Mouse (Mus musculus): Measurements from ENCODE around the gene Abhd18. TPM values are rescaled to one million over a fixed set of nuclear protein-coding genes. Genes with fewer than 3 reads are reported as not detected.

Gene Abhd18
- 12.5 TPM for polyA plus RNA-seq (2014; fragmentation: Illumina TruSeq; extraction: RNeasy Lipid Tissue Mini Kit (QIAGEN cat#74804))

GRCm38 (mm10) chr3:40846957-40847017 is at the start of gene Abhd18:
Gene Abhd18, plus strand, starts transcription at chr3:40846970.

DNA sequence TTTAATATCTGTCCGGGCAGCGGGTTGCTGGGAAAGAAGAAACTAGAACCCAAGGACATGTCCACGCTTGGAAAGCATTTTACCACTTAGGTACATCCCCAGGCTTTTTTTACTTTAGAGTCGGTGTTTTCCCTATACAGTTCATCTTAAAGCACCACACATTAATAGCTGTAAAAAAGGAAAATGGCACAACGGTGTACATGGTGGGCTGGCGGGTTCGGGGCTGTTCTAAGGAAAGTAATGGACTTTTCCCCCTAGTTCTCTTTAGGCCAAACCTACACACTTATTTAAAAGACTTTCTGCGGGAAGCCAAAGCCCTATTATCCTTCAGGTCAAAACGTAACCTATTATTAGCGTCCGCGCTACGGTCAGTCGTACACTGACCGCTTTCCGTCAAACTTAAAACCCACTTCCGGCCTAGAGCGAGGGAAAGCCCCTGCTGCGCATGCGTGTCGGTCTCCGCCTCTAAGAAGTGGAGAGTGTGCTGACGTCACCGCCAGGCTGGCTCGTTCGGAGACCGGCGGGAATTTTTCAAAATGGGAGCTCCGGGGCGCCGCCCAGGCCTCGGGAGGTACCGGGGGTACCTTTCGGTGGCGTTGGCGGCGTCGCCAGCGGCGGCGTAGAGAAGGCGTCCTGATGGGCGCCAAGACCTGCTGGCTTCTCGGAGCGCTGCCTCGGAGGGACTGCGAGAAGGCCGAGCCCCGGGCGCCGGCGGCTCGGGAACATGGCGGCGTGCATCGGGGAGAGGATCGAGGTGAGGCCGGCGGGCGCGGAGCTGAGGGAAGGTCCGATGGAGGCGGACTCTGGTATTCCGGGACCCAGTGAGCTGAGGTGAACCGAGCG is 47.0 kb upstream of the Abhd18 start, which contains the start of gene Plk4:
Plk4 (plus strand) TSS at position 490 of the 843 bp plus-strand sequence.

GRCm38 (mm10) chr3:40846473-40846956 is 255 bp upstream of the Abhd18 start, which contains the start of gene Mfsd8:
Gene Mfsd8, minus strand, starts transcription at chr3:40846886.

DNA sequence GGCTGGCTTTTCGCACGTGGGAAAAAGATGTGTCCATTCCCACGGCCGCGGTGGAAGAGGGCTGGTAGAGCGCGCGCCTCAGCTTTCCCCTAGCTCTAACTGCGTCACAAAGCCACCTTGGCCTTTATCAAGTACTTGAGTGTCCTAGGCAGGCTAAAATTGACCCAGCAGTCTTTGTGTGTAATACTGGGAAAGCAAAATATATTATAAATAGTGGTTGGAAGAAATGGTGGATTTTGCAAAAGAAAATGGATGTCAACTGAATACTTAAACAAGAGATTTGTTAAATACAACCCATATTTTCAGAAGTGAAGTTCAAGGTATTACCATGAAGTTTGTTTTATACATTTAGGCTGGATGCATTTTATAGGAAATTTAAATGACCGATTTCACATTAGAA is 55.7 kb downstream of the Abhd18 start, which contains the start of gene 1700034I23Rik:
1700034I23Rik (minus strand) TSS at position 101 of the 400 bp plus-strand sequence.

GRCm38 (mm10) chr3:40949170-40949902 is 102.6 kb downstream of the Abhd18 start, which contains the start of gene Larp1b:
Gene Larp1b, plus strand, starts transcription at chr3:40949828.

Other genes with a start within 250 kb of the Abhd18 start
- gene Slc25a31, start 138.1 kb upstream of the Abhd18 start, polyA plus RNA-seq (2014; fragmentation: Illumina TruSeq; extraction: RNeasy Lipid Tissue Mini Kit (QIAGEN cat#74804)), result 4.4 TPM
- gene Hspa4l, start 102.5 kb upstream of the Abhd18 start, polyA plus RNA-seq (2014; fragmentation: Illumina TruSeq; extraction: RNeasy Lipid Tissue Mini Kit (QIAGEN cat#74804)), result 96.7 TPM
- 67.4 TPM for gene Plk4, start 47.0 kb upstream of the Abhd18 start, polyA plus RNA-seq (2014; fragmentation: Illumina TruSeq; extraction: RNeasy Lipid Tissue Mini Kit (QIAGEN cat#74804))
- 24.9 TPM for gene Mfsd8, start 84 bp upstream of the Abhd18 start, polyA plus RNA-seq (2014; fragmentation: Illumina TruSeq; extraction: RNeasy Lipid Tissue Mini Kit (QIAGEN cat#74804))
- gene 1700034I23Rik, start 55.6 kb downstream of the Abhd18 start, polyA plus RNA-seq (2014; fragmentation: Illumina TruSeq; extraction: RNeasy Lipid Tissue Mini Kit (QIAGEN cat#74804)), result not detected
- gene Larp1b, start 102.9 kb downstream of the Abhd18 start, polyA plus RNA-seq (2014; fragmentation: Illumina TruSeq; extraction: RNeasy Lipid Tissue Mini Kit (QIAGEN cat#74804)), result 36.2 TPM
- 116 TPM for gene Pgrmc2, start 236.1 kb downstream of the Abhd18 start, polyA plus RNA-seq (2014; fragmentation: Illumina TruSeq; extraction: RNeasy Lipid Tissue Mini Kit (QIAGEN cat#74804))